Mouse (Mus musculus) thymus, adult 2 months (tissue): ENCODE measurements around the gene Phox2b.

Source experiments
- CTCF ChIP-seq: fragments of 200-500 bp; IDR thresholded peaks from 2 replicates; pipeline ENCODE4 v1.5.1; 2012; ENCODE audit warnings: mild to moderate bottlenecking, control low read depth, low read length, moderate library complexity, borderline replicate concordance; ENCODE audit not compliant: control insufficient read depth, poor library complexity, insufficient read depth; ENCODE audit errors: extremely low read depth
- POLR2A ChIP-seq: fragments of 200-500 bp; IDR thresholded peaks from 2 replicates; pipeline ENCODE4 v1.6.1; 2012; ENCODE audit warnings: mild to moderate bottlenecking, low read length, control low read depth, moderate library complexity; ENCODE audit not compliant: control insufficient read depth, poor library complexity, insufficient read depth; ENCODE audit errors: extremely low read depth

DNA sequence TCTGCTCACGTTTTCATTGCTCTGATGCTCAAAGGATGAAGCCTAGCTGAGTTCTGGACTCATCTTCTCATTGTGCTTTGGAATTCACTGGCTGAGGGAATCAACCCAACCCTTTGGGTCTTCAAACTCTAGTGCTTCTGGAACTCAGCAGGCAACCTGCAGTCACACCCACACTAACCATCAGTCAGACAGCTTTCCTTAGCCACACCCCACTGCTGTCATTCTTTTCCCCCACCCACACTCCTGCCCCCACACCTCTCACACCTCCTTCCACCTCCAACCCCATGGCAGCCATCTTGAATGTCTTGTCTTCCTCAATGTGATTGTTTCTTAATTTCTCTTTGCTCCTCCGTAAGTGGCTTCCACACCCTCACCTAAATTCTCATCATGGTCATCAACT is 7.2 kb upstream of the Phox2b start:
- TF ChIP-seq POLR2A (no peak), CTCF (no peak)
